Mouse (Mus musculus) heart, embryonic 16.5 days (tissue): ENCODE data around the gene Cops8. TPM values are rescaled to one million over a fixed set of nuclear protein-coding genes. Genes with fewer than 3 reads are reported as not detected.
A peak's percentile ranks its signal among the peaks of the same experiment; 100 is the strongest.

Experiments
- ATAC-seq: fragments of 200-750 bp; cut with Nextera tagmentation; replicated peaks from 2 replicates; pipeline ENCODE4 v1.8.0; 2017; ENCODE audit warnings: moderate number of reproducible peaks; ENCODE audit not compliant: insufficient read depth, low FRiP score; ENCODE audit errors: extremely low read depth
- H3K27ac ChIP-seq: fragments of 300-500 bp; sonication (generic); 2 replicates; pipeline ENCODE4 v1.5.1; 2014; ENCODE audit warnings: mild to moderate bottlenecking, low read length, control low read depth, moderate library complexity
- H3K27me3 ChIP-seq: fragments of 300-500 bp; sonication (generic); 2 replicates; pipeline ENCODE4 v1.6.1; 2014; ENCODE audit warnings: low read length, mixed read lengths; ENCODE audit not compliant: control insufficient read depth, insufficient read depth
- H3K36me3 ChIP-seq: fragments of 300-500 bp; sonication (generic); 2 replicates; pipeline ENCODE4 v1.6.1; 2014; ENCODE audit not compliant: control insufficient read depth, insufficient read depth
- H3K4me1 ChIP-seq: fragments of 300-500 bp; sonication (generic); 2 replicates; pipeline ENCODE4 v1.6.1; 2014; ENCODE audit warnings: low read length, mixed read lengths; ENCODE audit not compliant: control insufficient read depth, insufficient read depth
- H3K4me2 ChIP-seq: fragments of 300-500 bp; sonication (generic); 2 replicates; pipeline ENCODE4 v1.6.1; 2014; ENCODE audit warnings: low read depth, mild to moderate bottlenecking, control low read depth, low read length
- H3K4me3 ChIP-seq: fragments of 300-500 bp; sonication (generic); 2 replicates; pipeline ENCODE4 v1.5.1; 2014; ENCODE audit warnings: mild to moderate bottlenecking, control low read depth, low read length
- H3K9ac ChIP-seq: fragments of 300-500 bp; sonication (generic); 2 replicates; pipeline ENCODE4 v1.6.1; 2014; ENCODE audit warnings: low read length, control low read depth
- H3K9me3 ChIP-seq: fragments of 300-500 bp; sonication (generic); replicated peaks from 2 replicates; pipeline ENCODE4 v1.6.1; 2016; ENCODE audit warnings: low read length; ENCODE audit not compliant: control insufficient read depth
- WGBS: fragments of 180-500 bp; shearing (Covaris S2); extraction: QIAGEN DNeasy Blood & Tissue Kit; methylation state at CpG from one replicate; pipeline ENCODE4 v1.1.7; 2014; 5-methylcytosine and 5-hydroxymethylcytosine counted together
- polyA plus RNA-seq: library from polyadenylated mRNA; unstranded; fragments of >200 nt; fragmentation: Nextera tagmentation; extraction: Ambion mirVana; gene quantifications from 2 replicates; pipeline ENCODE4 v1.2.1, GENCODE M21; 2015

Cops8 gene
- polyA plus RNA-seq = 117 and 121 TPM in 2 replicates

GRCm38 (mm10) chr1:90602759-90603560 is at the start of gene Cops8:
Gene Cops8, plus strand, starts transcription at chr1:90602981.
- WGBS = 5% methylated on average over 48 of the region's 48 CpGs
- Histone ChIP-seq H3K9ac (peak within 1 kb of the TSS; percentile 92), H3K27me3 (no peaks in the 10 kb centered on the region), H3K27ac (peak within 1 kb of the TSS; percentile 73), H3K4me3 (peak within 1 kb of the TSS; percentile 97), H3K4me1 (peaks cover 8% of the 10 kb centered on the region), H3K4me2 (peak within 1 kb of the TSS; percentile 85), H3K36me3 (peaks cover 19% of the 10 kb centered on the region), H3K9me3 (no peaks in the 10 kb centered on the region)
- peak; percentile 100 for ATAC-seq

- 81% methylated on average over 1 of the region's 1 CpGs for WGBS
- no peak overlapping the region for H3K27ac ChIP-seq
- no peak for ATAC-seq
- no peak overlapping the region for H3K4me3 ChIP-seq
- H3K9me3 ChIP-seq = peaks cover 7% of the 10 kb centered on the region; the same call in 1 of the 2 replicates
- H3K4me1 ChIP-seq = no peaks in the 10 kb centered on the region
- H3K9ac ChIP-seq = no peak overlapping the region
- H3K4me2 ChIP-seq = no peak overlapping the region
- H3K27me3 ChIP-seq = no peaks in the 10 kb centered on the region
- no peaks in the 10 kb centered on the region for H3K36me3 ChIP-seq
These were observed 45.6 kb upstream of the Cops8 start for GRCm38 (mm10) chr1:90557140-90557539.

- Histone ChIP-seq H3K27me3 (no peaks in the 10 kb centered on the region), H3K4me2 (no peak overlapping the region), H3K27ac (no peak overlapping the region), H3K36me3 (no peaks in the 10 kb centered on the region), H3K9me3 (peaks cover 7% of the 10 kb centered on the region; the same call in 1 of the 2 replicates), H3K4me3 (no peak overlapping the region), H3K9ac (no peak overlapping the region), H3K4me1 (no peaks in the 10 kb centered on the region)
- 69% methylated on average over 5 of the region's 5 CpGs for WGBS
- no peak for ATAC-seq
These were observed 41.6 kb upstream of the Cops8 start for GRCm38 (mm10) chr1:90560942-90561726.

- no peaks in the 10 kb centered on the region for H3K27me3 ChIP-seq
- no peak for ATAC-seq
- H3K27ac ChIP-seq = no peak overlapping the region
- H3K9me3 ChIP-seq = peaks cover 4% of the 10 kb centered on the region; the same call in 1 of the 2 replicates
- no peaks in the 10 kb centered on the region for H3K36me3 ChIP-seq
- no peaks in the 10 kb centered on the region for H3K4me1 ChIP-seq
- whole genome bisulfite sequencing = 79% methylated on average over 3 of the region's 3 CpGs
- no peak overlapping the region for H3K4me3 ChIP-seq
- H3K9ac ChIP-seq = no peak overlapping the region
- H3K4me2 ChIP-seq = no peak overlapping the region
These were observed 38.8 kb upstream of the Cops8 start for GRCm38 (mm10) chr1:90563945-90564344.

GRCm38 (mm10) chr1:90566664-90567440 is 35.9 kb upstream of the Cops8 start:
- no peak overlapping the region for H3K9ac ChIP-seq
- ATAC-seq = no peak
- peaks cover 5% of the 10 kb centered on the region; the same call in 1 of the 2 replicates for H3K9me3 ChIP-seq
- H3K4me2 ChIP-seq = no peak overlapping the region
- no peak overlapping the region for H3K4me3 ChIP-seq
- no peaks in the 10 kb centered on the region for H3K27me3 ChIP-seq
- 67% methylated on average over 15 of the region's 15 CpGs for WGBS
- H3K27ac ChIP-seq = no peak overlapping the region
- H3K4me1 ChIP-seq = no peaks in the 10 kb centered on the region
- H3K36me3 ChIP-seq = no peaks in the 10 kb centered on the region

- WGBS = 66% methylated on average over 6 of the region's 6 CpGs
- H3K27ac ChIP-seq = no peak overlapping the region
These were observed 28.9 kb upstream of the Cops8 start for GRCm38 (mm10) chr1:90573831-90574230.

GRCm38 (mm10) chr1:90574845-90575244 is 27.9 kb upstream of the Cops8 start:
- Histone ChIP-seq H3K9me3 (0 out of 2 replicates have a peak, but pooled peaks cover 5% of the 10 kb centered on the region), H3K36me3 (no peaks in the 10 kb centered on the region), H3K9ac (no peak overlapping the region), H3K4me1 (no peaks in the 10 kb centered on the region; the same call in 1 of the 2 replicates), H3K27me3 (no peaks in the 10 kb centered on the region), H3K4me2 (no peak overlapping the region), H3K27ac (no peak overlapping the region), H3K4me3 (no peak overlapping the region)
- ATAC-seq = no peak
- WGBS = 71% methylated on average over 3 of the region's 3 CpGs

More at GRCm38 (mm10) chr1:90573831-90574230, 28.9 kb upstream of the Cops8 start:
- Histone ChIP-seq H3K9me3 (0 out of 2 replicates have a peak, but pooled peaks cover 5% of the 10 kb centered on the region), H3K4me2 (no peak overlapping the region), H3K27me3 (no peaks in the 10 kb centered on the region), H3K4me3 (no peak overlapping the region), H3K36me3 (no peaks in the 10 kb centered on the region), H3K9ac (no peak overlapping the region), H3K4me1 (no peaks in the 10 kb centered on the region; the same call in 1 of the 2 replicates)
- no peak for ATAC-seq

- no peak overlapping the region for H3K9ac ChIP-seq
- H3K27me3 ChIP-seq = no peaks in the 10 kb centered on the region
- no peak for ATAC-seq
- no peak overlapping the region for H3K4me2 ChIP-seq
- no peaks in the 10 kb centered on the region; the same call in 1 of the 2 replicates for H3K4me1 ChIP-seq
- no peaks in the 10 kb centered on the region for H3K36me3 ChIP-seq
- H3K9me3 ChIP-seq = no peaks in the 10 kb centered on the region
- H3K4me3 ChIP-seq = no peak overlapping the region
- 73% methylated on average over 5 of the region's 5 CpGs for WGBS
- H3K27ac ChIP-seq = no peak overlapping the region
These were observed 25.4 kb upstream of the Cops8 start for GRCm38 (mm10) chr1:90577417-90577816.
